Mouse (Mus musculus) liver, embryonic 12.5 days (tissue): Measurements from ENCODE around the gene Entpd1. TPM values are rescaled to one million over a fixed set of nuclear protein-coding genes. Genes with fewer than 3 reads are reported as not detected.
A peak's percentile ranks its signal among the peaks of the same experiment; 100 is the strongest.

Experiments
- ATAC-seq: fragments of 200-750 bp; cut with Nextera tagmentation; 2 replicates; pipeline ENCODE4 v1.8.0; 2017; ENCODE audit warnings: moderate number of reproducible peaks, mild to moderate bottlenecking, moderate library complexity
- H3K27ac ChIP-seq: fragments of 300-500 bp; sonication (generic); 2 replicates; pipeline ENCODE4 v1.5.1; 2016; ENCODE audit warnings: mild to moderate bottlenecking
- H3K27me3 ChIP-seq: fragments of 300-500 bp; sonication (generic); replicated peaks from 2 replicates; pipeline ENCODE4 v1.6.1; 2016; ENCODE audit warnings: mild to moderate bottlenecking, moderate library complexity
- H3K36me3 ChIP-seq: fragments of 300-500 bp; sonication (generic); 2 replicates; pipeline ENCODE4 v1.6.1; 2016; ENCODE audit warnings: mild to moderate bottlenecking, moderate library complexity
- H3K4me1 ChIP-seq: fragments of 300-500 bp; sonication (generic); 2 replicates; pipeline ENCODE4 v1.6.1; 2016
- H3K4me2 ChIP-seq: fragments of 300-500 bp; sonication (generic); 2 replicates; pipeline ENCODE4 v1.6.1; 2016; ENCODE audit warnings: mild to moderate bottlenecking, moderate library complexity
- H3K4me3 ChIP-seq: fragments of 300-500 bp; sonication (generic); 2 replicates; pipeline ENCODE4 v1.5.1; 2016; ENCODE audit warnings: mild to moderate bottlenecking, moderate library complexity
- H3K9ac ChIP-seq: fragments of 300-500 bp; sonication (generic); 2 replicates; pipeline ENCODE4 v1.6.1; 2016; ENCODE audit warnings: mild to moderate bottlenecking, moderate library complexity
- H3K9me3 ChIP-seq: fragments of 300-500 bp; sonication (generic); replicated peaks from 2 replicates; pipeline ENCODE4 v1.6.1; 2016; ENCODE audit warnings: mild to moderate bottlenecking, moderate library complexity
- WGBS: fragments of 180-500 bp; shearing (Covaris S2); methylation state at CpG from one replicate; pipeline ENCODE4 v1.1.7; 2016; ENCODE audit not compliant: insufficient replicate concordance; 5-methylcytosine and 5-hydroxymethylcytosine counted together
- polyA plus RNA-seq: library from polyadenylated mRNA; unstranded; fragments of >200 nt; fragmentation: Nextera tagmentation; extraction: Ambion mirVana; gene quantifications from 2 replicates; pipeline ENCODE4 v1.2.1, GENCODE M21; 2016

Entpd1 gene
- polyA plus RNA-seq, 1 experiment from 2014 or later = 2.6 TPM

GRCm38 (mm10) chr19:40733409-40733808 lies 121.2 kb downstream of the Entpd1 start:
- no peak overlapping the region for H3K9ac ChIP-seq
- H3K4me2 ChIP-seq = no peak overlapping the region
- no peak for ATAC-seq
- no peaks in the 10 kb centered on the region for H3K36me3 ChIP-seq
- no peak overlapping the region for H3K27ac ChIP-seq
- H3K4me3 ChIP-seq = no peak overlapping the region
- H3K9me3 ChIP-seq = no peaks in the 10 kb centered on the region
- H3K4me1 ChIP-seq = 0 out of 2 replicates have a peak, but pooled peaks cover 9% of the 10 kb centered on the region
- no peaks in the 10 kb centered on the region for H3K27me3 ChIP-seq
- WGBS = 62% methylated on average over 10 of the region's 10 CpGs

GRCm38 (mm10) chr19:40733849-40734248 lies 121.7 kb downstream of the Entpd1 start:
- no peak for ATAC-seq
- no peak overlapping the region for H3K4me2 ChIP-seq
- H3K9me3 ChIP-seq = no peaks in the 10 kb centered on the region
- no peak overlapping the region for H3K9ac ChIP-seq
- H3K36me3 ChIP-seq = no peaks in the 10 kb centered on the region
- no peak overlapping the region for H3K27ac ChIP-seq
- H3K4me3 ChIP-seq = no peak overlapping the region
- H3K4me1 ChIP-seq = peaks cover 6% of the 10 kb centered on the region; the same call in 1 of the 2 replicates
- 64% methylated on average over 4 of the region's 4 CpGs for WGBS
- H3K27me3 ChIP-seq = no peaks in the 10 kb centered on the region

GRCm38 (mm10) chr19:40736680-40737512 lies 124.7 kb downstream of the Entpd1 start:
- Histone ChIP-seq H3K9ac (no peak overlapping the region), H3K4me3 (no peak overlapping the region), H3K27me3 (no peaks in the 10 kb centered on the region), H3K9me3 (no peaks in the 10 kb centered on the region), H3K27ac (no peak overlapping the region), H3K4me2 (peak overlapping the region; percentile 37; the same call in 1 of the 2 replicates), H3K4me1 (peaks cover 4% of the 10 kb centered on the region; the same call in 1 of the 2 replicates), H3K36me3 (no peaks in the 10 kb centered on the region)
- ATAC-seq = peak; percentile 35; the same call in 1 of the 2 replicates
- whole genome bisulfite sequencing = 30% methylated on average over 17 of the region's 17 CpGs

GRCm38 (mm10) chr19:40737613-40738012 lies 125.4 kb downstream of the Entpd1 start:
- peaks cover 4% of the 10 kb centered on the region; the same call in 1 of the 2 replicates for H3K4me1 ChIP-seq
- no peaks in the 10 kb centered on the region for H3K27me3 ChIP-seq
- WGBS = 74% methylated on average over 5 of the region's 5 CpGs
- ATAC-seq = no peak
- no peak overlapping the region for H3K9ac ChIP-seq
- no peaks in the 10 kb centered on the region for H3K9me3 ChIP-seq
- H3K4me2 ChIP-seq = peak overlapping the region; percentile 37; the same call in 1 of the 2 replicates
- H3K27ac ChIP-seq = no peak overlapping the region
- no peaks in the 10 kb centered on the region for H3K36me3 ChIP-seq
- H3K4me3 ChIP-seq = no peak overlapping the region

- Histone ChIP-seq H3K27me3 (no peaks in the 10 kb centered on the region), H3K36me3 (no peaks in the 10 kb centered on the region), H3K4me2 (no peak overlapping the region), H3K4me1 (peaks cover 4% of the 10 kb centered on the region; the same call in 1 of the 2 replicates), H3K27ac (no peak overlapping the region), H3K9ac (no peak overlapping the region), H3K4me3 (no peak overlapping the region), H3K9me3 (no peaks in the 10 kb centered on the region)
- 64% methylated on average over 13 of the region's 13 CpGs for WGBS
- no peak; the same call in 1 of the 2 replicates for ATAC-seq
These were observed 126.6 kb downstream of the Entpd1 start for GRCm38 (mm10) chr19:40738683-40739324.

- 31% methylated on average over 4 of the region's 4 CpGs for WGBS
These were observed 134.4 kb downstream of the Entpd1 start for GRCm38 (mm10) chr19:40746603-40747002.

GRCm38 (mm10) chr19:40748559-40748958 lies 136.4 kb downstream of the Entpd1 start, which contains the start of gene Cc2d2b:
Gene Cc2d2b (plus strand): TSS chr19:40748753.
- Histone ChIP-seq H3K9ac (no peak within 1 kb of the TSS), H3K27ac (no peak within 1 kb of the TSS), H3K27me3 (peaks cover 12% of the 10 kb centered on the region), H3K4me2 (0 out of 2 replicates have a peak within 1 kb of the TSS, but pooled peaks have one; percentile 14), H3K4me3 (no peak within 1 kb of the TSS), H3K4me1 (no peaks in the 10 kb centered on the region), H3K9me3 (no peaks in the 10 kb centered on the region), H3K36me3 (no peaks in the 10 kb centered on the region)
- WGBS = 65% methylated on average over 17 of the region's 17 CpGs
- ATAC-seq = no peak

More at GRCm38 (mm10) chr19:40746603-40747002, 134.4 kb downstream of the Entpd1 start:
- no peak overlapping the region for H3K27ac ChIP-seq
- H3K36me3 ChIP-seq = no peaks in the 10 kb centered on the region
- no peak overlapping the region for H3K9ac ChIP-seq
- H3K4me2 ChIP-seq = no peak overlapping the region
- H3K4me3 ChIP-seq = no peak overlapping the region
- H3K4me1 ChIP-seq = no peaks in the 10 kb centered on the region
- H3K27me3 ChIP-seq = peaks cover 12% of the 10 kb centered on the region
- ATAC-seq = no peak
- H3K9me3 ChIP-seq = no peaks in the 10 kb centered on the region

GRCm38 (mm10) chr19:40754311-40754710 lies 142.1 kb downstream of the Entpd1 start:
- no peak overlapping the region for H3K9ac ChIP-seq
- WGBS = 55% methylated on average over 2 of the region's 2 CpGs
- no peaks in the 10 kb centered on the region for H3K36me3 ChIP-seq
- H3K4me1 ChIP-seq = peaks cover 24% of the 10 kb centered on the region
- H3K4me3 ChIP-seq = no peak overlapping the region
- H3K4me2 ChIP-seq = no peak overlapping the region
- no peaks in the 10 kb centered on the region for H3K9me3 ChIP-seq
- no peak for ATAC-seq
- H3K27me3 ChIP-seq = 0 out of 2 replicates have a peak, but pooled peaks cover 2% of the 10 kb centered on the region
- no peak overlapping the region for H3K27ac ChIP-seq

GRCm38 (mm10) chr19:40760071-40760470 lies 147.9 kb downstream of the Entpd1 start:
- Histone ChIP-seq H3K4me1 (peaks cover 52% of the 10 kb centered on the region), H3K9ac (no peak overlapping the region), H3K36me3 (peaks cover 15% of the 10 kb centered on the region), H3K27me3 (0 out of 2 replicates have a peak, but pooled peaks cover 4% of the 10 kb centered on the region), H3K27ac (no peak overlapping the region), H3K4me2 (no peak overlapping the region), H3K9me3 (no peaks in the 10 kb centered on the region), H3K4me3 (no peak overlapping the region)
- ATAC-seq = no peak
- WGBS = 75% methylated on average over 2 of the region's 2 CpGs

- 0 out of 2 replicates have a peak, but pooled peaks have one; percentile 27 for ATAC-seq
- Histone ChIP-seq H3K36me3 (peaks cover 20% of the 10 kb centered on the region), H3K4me3 (peak overlapping the region; percentile 42), H3K9me3 (no peaks in the 10 kb centered on the region), H3K27me3 (0 out of 2 replicates have a peak, but pooled peaks cover 4% of the 10 kb centered on the region), H3K4me2 (peak overlapping the region; percentile 60), H3K4me1 (peaks cover 58% of the 10 kb centered on the region), H3K9ac (peak overlapping the region; percentile 39; the same call in 1 of the 2 replicates), H3K27ac (no peak overlapping the region)
- WGBS = 41% methylated on average over 22 of the region's 22 CpGs
These were observed 150.0 kb downstream of the Entpd1 start for GRCm38 (mm10) chr19:40762023-40762759.

GRCm38 (mm10) chr19:40767189-40767588 lies 155.0 kb downstream of the Entpd1 start:
- no peak for ATAC-seq
- Histone ChIP-seq H3K4me1 (peaks cover 52% of the 10 kb centered on the region), H3K9me3 (no peaks in the 10 kb centered on the region), H3K36me3 (peaks cover 20% of the 10 kb centered on the region), H3K27me3 (0 out of 2 replicates have a peak, but pooled peaks cover 4% of the 10 kb centered on the region), H3K4me2 (peak overlapping the region; percentile 58), H3K9ac (0 out of 2 replicates have a peak overlapping the region, but pooled peaks have one; percentile 54), H3K27ac (peak overlapping the region; percentile 37; the same call in 1 of the 2 replicates), H3K4me3 (peak overlapping the region; percentile 50)
- WGBS = 83% methylated on average over 2 of the region's 2 CpGs
